Mouse (Mus musculus): ENCODE measurements around the gene Polr2m. TPM values are rescaled to one million over a fixed set of nuclear protein-coding genes. Genes with fewer than 3 reads are reported as not detected.
A peak's percentile ranks its signal among the peaks of the same experiment; 100 is the strongest.

Gene Polr2m
- polyA plus RNA-seq, 2 experiments: 75.2 to 86.5 TPM

GRCm38 (mm10) chr9:71463072-71463667 is 22.6 kb downstream of the Polr2m start:
- Histone ChIP-seq H3K9me3 (ENCODE audit: control insufficient read depth, low read length) (no peaks in the 10 kb centered on the region), H3K4me2 (ENCODE audit: low read depth) (no peak overlapping the region), H3K36me3 (replicated peaks; ENCODE audit: control insufficient read depth, insufficient read depth, low read depth) (no peaks in the 10 kb centered on the region), H3K27ac (no peak overlapping the region), H3K4me3 (ENCODE audit: insufficient read depth in 1 of 2, low read depth in 2 of 2, low read length in 2 of 2) (no peak overlapping the region), H3K4me1 (replicated peaks; ENCODE audit: control insufficient read depth in 2 of 2, insufficient read depth in 2 of 2, low read length in 1 of 2) (no peaks in the 10 kb centered on the region), H3K9ac (replicated peaks) (no peak overlapping the region), H3K27me3 (ENCODE audit: control insufficient read depth, insufficient read depth, low read length) (no peaks in the 10 kb centered on the region)
- ATAC-seq (ENCODE audit: insufficient read depth): no peak
- 60% methylated on average over 13 of the region's 13 CpGs for WGBS (ENCODE audit: insufficient replicate concordance)
- TF ChIP-seq EP300 (IDR thresholded peaks at IDR 0.05; ENCODE audit: low read depth): no peak
- no peak for TF ChIP-seq CTCF (IDR thresholded peaks at IDR 0.05; ENCODE audit: low read depth)
- DNase-seq (ENCODE audit: low read depth in 3 of 3, low spot score in 3 of 3): no peak

- H3K4me3 ChIP-seq (ENCODE audit: insufficient read depth in 1 of 2, low read depth in 2 of 2, low read length in 2 of 2): no peak overlapping the region
- DNase-seq (ENCODE audit: low read depth in 3 of 3, low spot score in 3 of 3): no peak
- H3K9me3 ChIP-seq (ENCODE audit: control insufficient read depth, low read length): no peaks in the 10 kb centered on the region
- H3K27ac ChIP-seq: no peak overlapping the region
- no peak overlapping the region for H3K4me2 ChIP-seq (ENCODE audit: low read depth)
- no peaks in the 10 kb centered on the region for H3K27me3 ChIP-seq (ENCODE audit: control insufficient read depth, insufficient read depth, low read length)
- no peak overlapping the region for H3K9ac ChIP-seq (replicated peaks)
- H3K36me3 ChIP-seq (replicated peaks; ENCODE audit: control insufficient read depth, insufficient read depth, low read depth): no peaks in the 10 kb centered on the region
- H3K4me1 ChIP-seq (replicated peaks; ENCODE audit: control insufficient read depth in 2 of 2, insufficient read depth in 2 of 2, low read length in 1 of 2): no peaks in the 10 kb centered on the region; a peak in 1 of 4 replicates
- no peak for ATAC-seq (ENCODE audit: insufficient read depth)
- TF ChIP-seq EP300 (IDR thresholded peaks at IDR 0.05; ENCODE audit: low read depth): no peak
- TF ChIP-seq CTCF (IDR thresholded peaks at IDR 0.05; ENCODE audit: low read depth): no peak
- 75% methylated on average over 4 of the region's 4 CpGs for WGBS (ENCODE audit: insufficient replicate concordance)
These were observed 29.0 kb downstream of the Polr2m start for GRCm38 (mm10) chr9:71456738-71457137.

- WGBS (ENCODE audit: insufficient replicate concordance): 57% methylated on average over 5 of the region's 5 CpGs
- TF ChIP-seq EP300 (IDR thresholded peaks at IDR 0.05; ENCODE audit: low read depth) (no peak), CTCF (IDR thresholded peaks at IDR 0.05; ENCODE audit: low read depth) (no peak)
- ATAC-seq (ENCODE audit: insufficient read depth): no peak
- Histone ChIP-seq H3K27ac (no peak overlapping the region), H3K4me2 (ENCODE audit: low read depth) (no peak overlapping the region), H3K36me3 (replicated peaks; ENCODE audit: control insufficient read depth, insufficient read depth, low read depth) (no peaks in the 10 kb centered on the region), H3K9me3 (ENCODE audit: control insufficient read depth, low read length) (no peaks in the 10 kb centered on the region), H3K27me3 (ENCODE audit: control insufficient read depth, insufficient read depth, low read length) (no peaks in the 10 kb centered on the region; the same call in 1 of the 2 replicates), H3K4me3 (ENCODE audit: insufficient read depth in 1 of 2, low read depth in 2 of 2, low read length in 2 of 2) (no peak overlapping the region), H3K4me1 (replicated peaks; ENCODE audit: control insufficient read depth in 2 of 2, insufficient read depth in 2 of 2, low read length in 1 of 2) (no peaks in the 10 kb centered on the region; a peak in 1 of 4 replicates), H3K9ac (replicated peaks) (no peak overlapping the region)
- DNase-seq (ENCODE audit: low read depth in 3 of 3, low spot score in 3 of 3): no peak
These were observed 31.8 kb downstream of the Polr2m start for GRCm38 (mm10) chr9:71453917-71454316.

- H3K27ac ChIP-seq: no peak overlapping the region
- no peaks in the 10 kb centered on the region for H3K36me3 ChIP-seq (replicated peaks; ENCODE audit: control insufficient read depth, insufficient read depth, low read depth)
- no peak overlapping the region for H3K4me3 ChIP-seq (ENCODE audit: insufficient read depth in 1 of 2, low read depth in 2 of 2, low read length in 2 of 2)
- DNase-seq (ENCODE audit: low read depth in 3 of 3, low spot score in 3 of 3): peak in 1 of 3 experiments; percentile 11
- no peaks in the 10 kb centered on the region; a peak in 1 of 4 replicates for H3K4me1 ChIP-seq (replicated peaks; ENCODE audit: control insufficient read depth in 2 of 2, insufficient read depth in 2 of 2, low read length in 1 of 2)
- no peaks in the 10 kb centered on the region; the same call in 1 of the 2 replicates for H3K27me3 ChIP-seq (ENCODE audit: control insufficient read depth, insufficient read depth, low read length)
- H3K9ac ChIP-seq (replicated peaks): no peak overlapping the region
- no peak overlapping the region for H3K4me2 ChIP-seq (ENCODE audit: low read depth)
- H3K9me3 ChIP-seq (ENCODE audit: control insufficient read depth, low read length): no peaks in the 10 kb centered on the region
- 51% methylated on average over 5 of the region's 5 CpGs for WGBS (ENCODE audit: insufficient replicate concordance)
- TF ChIP-seq EP300 (IDR thresholded peaks at IDR 0.05; ENCODE audit: low read depth): no peak
- no peak for TF ChIP-seq CTCF (IDR thresholded peaks at IDR 0.05; ENCODE audit: low read depth)
- ATAC-seq (ENCODE audit: insufficient read depth): no peak
These were observed 32.4 kb downstream of the Polr2m start for GRCm38 (mm10) chr9:71453352-71453751.

GRCm38 (mm10) chr9:71450626-71451025 is 35.1 kb downstream of the Polr2m start:
- TF ChIP-seq CTCF (IDR thresholded peaks at IDR 0.05; ENCODE audit: low read depth) (no peak), EP300 (IDR thresholded peaks at IDR 0.05; ENCODE audit: low read depth) (no peak)
- Histone ChIP-seq H3K27me3 (ENCODE audit: control insufficient read depth, insufficient read depth, low read length) (no peaks in the 10 kb centered on the region; the same call in 1 of the 2 replicates), H3K4me3 (ENCODE audit: insufficient read depth in 1 of 2, low read depth in 2 of 2, low read length in 2 of 2) (no peak overlapping the region), H3K36me3 (replicated peaks; ENCODE audit: control insufficient read depth, insufficient read depth, low read depth) (no peaks in the 10 kb centered on the region), H3K27ac (no peak overlapping the region), H3K9ac (replicated peaks) (no peak overlapping the region), H3K4me1 (replicated peaks; ENCODE audit: control insufficient read depth in 2 of 2, insufficient read depth in 2 of 2, low read length in 1 of 2) (no peaks in the 10 kb centered on the region; a peak in 1 of 4 replicates), H3K9me3 (ENCODE audit: control insufficient read depth, low read length) (no peaks in the 10 kb centered on the region), H3K4me2 (ENCODE audit: low read depth) (no peak overlapping the region)
- 68% methylated on average over 6 of the region's 6 CpGs for WGBS (ENCODE audit: insufficient replicate concordance)
- ATAC-seq (ENCODE audit: insufficient read depth) (no peak), DNase-seq (ENCODE audit: low read depth in 3 of 3, low spot score in 3 of 3) (no peak)

All from liver, embryonic 14.5 days (tissue).